ENCODE assay signal across 8 mouse cellular contexts in genomic region chr19:25395035-25395434, GRCm38 (mm10).
DNase-seq lines count a peak whose midpoint lies in the region; ATAC-seq lines count a peak whose summit lies in the region.

No protein-coding gene starts in this region.

- peak overlapping the region; percentile 74 for H3K27ac ChIP-seq in intestine, embryonic 14.5 days (ENCODE audit: low read depth)
- peak overlapping the region; percentile 61 for H3K27ac ChIP-seq in lung, embryonic 16.5 days (ENCODE audit: low read length)

- no peaks in the 10 kb centered on the region for H3K36me3 ChIP-seq in intestine, embryonic 14.5 days (ENCODE audit: control insufficient read depth, insufficient read depth, low read length)
- no peaks in the 10 kb centered on the region for H3K36me3 ChIP-seq in lung, embryonic 16.5 days (ENCODE audit: control insufficient read depth, insufficient read depth, low read length)

- H3K4me3 ChIP-seq in intestine, embryonic 14.5 days (ENCODE audit: low read depth, low read length): no peak overlapping the region
- 0 out of 2 replicates have a peak overlapping the region, but pooled peaks have one; percentile 8 for H3K4me3 ChIP-seq in lung, embryonic 16.5 days (ENCODE audit: low read length)

- no peaks in the 10 kb centered on the region for H3K9me3 ChIP-seq in intestine, embryonic 14.5 days (ENCODE audit: control insufficient read depth, low read length)
- peaks cover 6% of the 10 kb centered on the region for H3K9me3 ChIP-seq in lung, embryonic 16.5 days (ENCODE audit: control insufficient read depth, low read length)

- DNase-seq in adrenal gland, adult 2 months: peak; percentile 18
- DNase-seq in adrenal gland, adult 8-10 months: no peak
- DNase-seq in brain, adult 2 months (ENCODE audit: low read depth, low spot score): peak; percentile 27
- peak; percentile 97 for DNase-seq in heart, adult 11 months
- DNase-seq in intestine, embryonic 14.5 days (ENCODE audit: low spot score): no peak
- DNase-seq in urinary bladder, postnatal 36 days (ENCODE audit: low spot score in 2 of 2): no peak

- no peak for ATAC-seq in intestine, embryonic 14.5 days (replicated peaks; ENCODE audit: low FRiP score, low TSS enrichment, low read depth)
- ATAC-seq in lung, embryonic 16.5 days (ENCODE audit: low read depth): peak; percentile 90
- ATAC-seq in megakaryocyte-erythroid progenitor cell, adult 5-6 weeks (replicated peaks; ENCODE audit: low FRiP score, low TSS enrichment, poor library complexity, severe bottlenecking): no peak

- 15% methylated on average over 10 of the region's 10 CpGs for WGBS in intestine, embryonic 14.5 days
- 5% methylated on average over 10 of the region's 10 CpGs for WGBS in lung, embryonic 16.5 days

- 0 out of 2 replicates have a peak overlapping the region, but pooled peaks have one; percentile 6 for H3K9ac ChIP-seq in intestine, embryonic 14.5 days (ENCODE audit: low read length)
- H3K9ac ChIP-seq in lung, embryonic 16.5 days (ENCODE audit: low read length): no peak overlapping the region

- peaks cover 20% of the 10 kb centered on the region for H3K4me1 ChIP-seq in intestine, embryonic 14.5 days (replicated peaks; ENCODE audit: control insufficient read depth, insufficient read depth, low read length)
- peaks cover 23% of the 10 kb centered on the region for H3K4me1 ChIP-seq in lung, embryonic 16.5 days (replicated peaks; ENCODE audit: control insufficient read depth, insufficient read depth, low read length)

- no peaks in the 10 kb centered on the region for H3K27me3 ChIP-seq in intestine, embryonic 14.5 days (replicated peaks; ENCODE audit: control insufficient read depth, insufficient read depth, low read length)
- H3K27me3 ChIP-seq in lung, embryonic 16.5 days (ENCODE audit: control insufficient read depth, insufficient read depth, low read depth, low read length): no peaks in the 10 kb centered on the region

- H3K4me2 ChIP-seq in intestine, embryonic 14.5 days (ENCODE audit: low read length): peak overlapping the region; percentile 39
- H3K4me2 ChIP-seq in lung, embryonic 16.5 days (ENCODE audit: low read depth, low read length): peak overlapping the region; percentile 37

Comparison
In these comparisons a context has a peak if more than half of its experiments do, and no peak if none do; other contexts are left out.
1. DNase-seq: peak in adrenal gland, adult 2 months (single experiment), brain, adult 2 months (single experiment) and heart, adult 11 months (single experiment); none in adrenal gland, adult 8-10 months (single experiment), intestine, embryonic 14.5 days (single experiment) and urinary bladder, postnatal 36 days (0 of 2).